Mouse (Mus musculus): ENCODE data around the gene Topbp1.

DNA sequence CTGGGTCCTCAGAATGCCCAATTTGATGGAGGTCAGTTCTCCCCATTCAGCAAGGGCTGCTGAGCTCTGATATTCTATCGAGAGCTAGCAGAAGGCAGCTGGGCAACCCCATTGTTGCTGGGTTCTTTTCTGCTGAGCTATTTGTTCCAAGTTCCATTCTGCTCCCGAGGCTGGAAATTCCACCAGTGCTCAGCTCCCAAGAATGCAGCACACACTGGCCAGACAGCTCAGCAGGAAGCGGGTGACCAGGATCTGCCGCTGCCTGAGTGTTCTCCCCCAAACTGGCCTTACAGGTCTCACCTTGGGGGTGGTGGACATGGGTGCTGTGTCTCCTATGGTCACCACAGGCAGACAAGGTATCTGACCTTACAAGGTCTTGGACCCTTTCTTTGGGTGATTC is 64.9 kb downstream of the Topbp1 start:
- TF ChIP-seq CTCF (IDR thresholded peaks at IDR 0.05; ENCODE audit: control insufficient read depth, insufficient read depth, insufficient read length) (no peak), MYOG (IDR thresholded peaks at IDR 0.05; ENCODE audit: control insufficient read depth, extremely low read depth, insufficient read length) (no peak), FOSL1 (IDR thresholded peaks at IDR 0.05; ENCODE audit: insufficient read depth, low read length, poor library complexity, severe bottlenecking) (no peak)
